Mouse (Mus musculus) mammary gland, adult 2 months (tissue): ENCODE data around the gene Fam177a. TPM values are rescaled to one million over a fixed set of nuclear protein-coding genes. Genes with fewer than 3 reads are reported as not detected.

Experiments used
- polyA plus RNA-seq: library from polyadenylated mRNA; depleted of rRNA; stranded (reverse); fragments of >200 nt; gene quantifications from 2 replicates; pipeline ENCODE4 v1.2.3, GENCODE M21; 2012; ENCODE audit warnings: low replicate concordance; rRNA removed

Fam177a gene
- 6.7 and 8.9 TPM in 2 replicates for polyA plus RNA-seq

DNA sequence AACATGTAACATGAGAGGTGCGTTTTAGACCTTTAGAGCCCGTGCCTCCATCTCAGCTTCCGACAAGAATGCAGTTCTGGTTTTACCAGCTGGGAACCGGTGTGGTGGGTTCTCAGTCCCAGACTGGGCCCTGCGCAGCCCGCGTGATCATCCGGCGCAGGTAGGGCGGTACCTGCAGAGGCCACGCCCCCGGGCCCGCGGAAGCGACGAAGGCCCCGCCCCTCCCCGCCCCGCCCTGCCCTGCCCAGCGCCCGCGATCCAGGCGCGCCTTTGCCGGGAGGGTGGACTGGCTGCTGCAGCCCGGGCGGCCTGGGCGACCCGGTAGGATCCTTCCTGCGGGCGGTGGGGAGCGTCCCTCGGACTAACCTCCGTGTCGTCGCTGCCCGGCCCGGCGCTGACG is at the start of gene Fam177a:
Gene Fam177a, plus strand, starts transcription at position 228 of the 400 bp plus-strand sequence.

DNA sequence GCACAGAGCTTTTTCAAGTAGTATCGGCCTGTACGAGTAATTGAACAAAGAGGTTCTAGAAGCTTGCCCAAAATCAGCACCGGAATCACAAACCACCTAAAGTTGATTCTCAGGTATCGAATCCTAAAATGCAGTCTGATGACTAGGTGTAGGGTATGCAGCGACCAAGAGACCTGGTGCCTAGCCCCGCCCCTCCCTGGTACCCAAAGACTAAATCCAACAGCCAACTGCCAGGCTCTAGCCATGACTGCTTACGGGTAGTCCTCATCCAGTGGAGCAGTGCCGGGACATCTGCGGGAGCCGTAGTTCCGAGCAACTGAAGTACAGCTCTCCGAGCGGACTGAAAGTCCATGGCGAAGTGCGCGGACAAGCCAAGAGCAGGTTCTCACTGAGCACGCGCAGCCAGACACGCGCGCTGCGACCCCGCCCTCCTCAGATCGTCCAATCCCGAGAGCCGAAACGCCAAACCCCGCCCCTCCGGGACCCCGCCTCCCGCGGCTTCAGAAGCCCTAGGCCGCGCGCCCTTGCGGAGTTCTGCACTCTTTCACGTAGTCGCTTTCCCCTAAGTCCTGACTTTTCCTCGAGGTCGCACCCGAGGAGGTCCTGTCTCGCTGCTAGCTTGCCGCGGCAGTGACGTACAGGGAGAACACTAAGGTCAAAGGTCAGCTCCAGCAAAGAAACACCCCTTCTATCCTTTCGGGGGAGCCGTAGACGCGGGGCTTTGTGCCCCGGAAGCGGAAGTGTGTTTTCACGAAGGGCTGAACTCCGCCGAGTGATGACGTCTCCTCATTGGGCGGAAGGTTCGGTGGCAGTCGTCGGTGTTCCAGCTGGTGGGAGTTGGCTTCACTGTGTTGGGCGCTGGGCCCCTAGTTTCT is 44.3 kb upstream of the Fam177a start, which contains the start of the genes 2700097O09Rik and Srp54a:
Gene 2700097O09Rik, minus strand, starts transcription at position 385 of the 875 bp plus-strand sequence.
Gene Srp54a, plus strand, starts transcription at position 537 of the 875 bp plus-strand sequence.

DNA sequence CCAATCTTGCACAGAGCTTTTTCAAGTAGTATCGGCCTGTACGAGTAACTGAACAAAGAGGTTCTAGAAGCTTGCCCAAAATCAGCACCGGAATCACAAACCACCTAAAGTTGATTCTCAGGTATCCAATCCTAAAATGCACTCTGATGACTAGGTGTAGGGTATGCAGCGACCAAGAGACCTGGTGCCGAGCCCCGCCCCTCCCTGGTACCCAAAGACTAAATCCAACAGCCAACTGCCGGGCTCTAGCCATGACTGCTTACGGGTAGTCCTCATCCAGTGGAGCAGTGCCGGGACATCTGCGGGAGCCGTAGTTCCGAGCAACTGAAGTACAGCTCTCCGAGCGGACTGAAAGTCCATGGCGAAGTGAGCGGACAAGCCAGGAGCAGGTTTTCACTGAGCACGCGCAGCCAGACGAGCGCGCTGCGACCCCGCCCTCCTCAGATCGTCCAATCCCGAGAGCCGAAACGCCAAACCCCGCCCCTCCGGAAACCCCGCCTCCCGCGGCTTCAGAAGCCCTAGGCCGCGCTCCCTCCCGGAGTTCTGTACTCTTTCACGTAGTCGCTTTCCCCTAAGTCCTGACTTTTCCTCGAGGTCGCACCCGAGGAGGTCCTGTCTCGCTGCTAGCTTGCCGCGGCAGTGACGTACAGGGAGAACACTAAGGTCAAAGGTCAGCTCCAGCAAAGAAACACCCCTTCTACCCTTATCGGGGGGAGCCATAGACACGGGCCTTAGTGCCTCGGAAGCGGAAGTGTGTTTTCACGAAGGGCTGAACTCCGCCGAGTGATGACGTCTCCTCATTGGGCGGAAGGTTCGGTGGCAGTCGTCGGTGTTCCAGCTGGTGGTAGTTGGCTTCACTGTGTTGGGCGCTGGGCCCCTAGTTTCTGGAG is 30.5 kb downstream of the Fam177a start, which contains the start of gene Srp54b:
Gene Srp54b, plus strand, starts transcription at position 546 of the 890 bp plus-strand sequence.

Other genes with a start within 250 kb of the Fam177a start
- gene Gm20403, start 137.9 kb upstream of the Fam177a start, polyA plus RNA-seq: not detected in 2 replicates
- 4.6 and 6.3 TPM in 2 replicates for gene Baz1a, start 110.1 kb upstream of the Fam177a start, polyA plus RNA-seq
- 2.7 and 9.9 TPM in 2 replicates for gene 2700097O09Rik, start 44.4 kb upstream of the Fam177a start, polyA plus RNA-seq
- gene Srp54a, start 44.2 kb upstream of the Fam177a start, polyA plus RNA-seq: 14.3 and 15.1 TPM in 2 replicates
- gene Srp54b, start 30.6 kb downstream of the Fam177a start, polyA plus RNA-seq: 13.0 and 26.0 TPM in 2 replicates
- gene 1700047I17Rik2, start 75.1 kb downstream of the Fam177a start, polyA plus RNA-seq: not detected in 2 replicates
- gene Srp54c, start 105.7 kb downstream of the Fam177a start, polyA plus RNA-seq: 4.3 and 10.0 TPM in 2 replicates
- gene 1110008L16Rik, start 175.1 kb downstream of the Fam177a start, polyA plus RNA-seq: 4.4 and 8.7 TPM in 2 replicates
- gene Ppp2r3c, start 178.5 kb downstream of the Fam177a start, polyA plus RNA-seq: 1.1 and 3.0 TPM in 2 replicates